Mouse (Mus musculus) midbrain, embryonic 14.5 days (tissue): ENCODE measurements at regions not wholly inside any gene's neighbourhood (a gene's known extent, or its start where the extent isn't known, plus 50 kb on each side); places are given as distances from the start of the nearest gene placed in this dataset.
A peak's percentile ranks its signal among the peaks of the same experiment; 100 is the strongest.

ENCODE experiments used
- ATAC-seq: fragments of 200-750 bp; cut with Nextera tagmentation; 2 replicates; pipeline ENCODE4 v1.8.0; 2017; ENCODE audit warnings: moderate number of reproducible peaks, moderate library complexity; ENCODE audit not compliant: low FRiP score, low TSS enrichment
- DNase-seq: peaks from one replicate; pipeline ENCODE4 v3.0.0-alpha.2; 2015
- H3K27ac ChIP-seq: fragments of 300-500 bp; sonication (generic); replicated peaks from 2 replicates; pipeline ENCODE4 v1.5.1; 2014; ENCODE audit warnings: mild to moderate bottlenecking, low read depth, low read length, moderate library complexity
- H3K27me3 ChIP-seq: fragments of 300-500 bp; sonication (generic); 2 replicates; pipeline ENCODE4 v1.6.1; 2014; ENCODE audit warnings: low read length, control low read depth, mixed read lengths; ENCODE audit not compliant: control insufficient read depth, insufficient read depth
- H3K36me3 ChIP-seq: fragments of 300-500 bp; sonication (generic); 2 replicates; pipeline ENCODE4 v1.6.1; 2014; ENCODE audit warnings: low read length, control low read depth; ENCODE audit not compliant: control insufficient read depth, insufficient read depth
- H3K4me1 ChIP-seq: fragments of 300-500 bp; sonication (generic); 2 replicates; pipeline ENCODE4 v1.6.1; 2014; ENCODE audit warnings: mild to moderate bottlenecking, antibody characterized with exemption, low read length, control low read depth; ENCODE audit not compliant: control insufficient read depth, insufficient read depth
- H3K4me2 ChIP-seq: fragments of 300-500 bp; sonication (generic); 2 replicates; pipeline ENCODE4 v1.6.1; 2014; ENCODE audit warnings: mild to moderate bottlenecking, low read length, moderate library complexity
- H3K4me3 ChIP-seq: fragments of 300-500 bp; sonication (generic); replicated peaks from 2 replicates; pipeline ENCODE4 v1.5.1; 2014; ENCODE audit warnings: low read depth, low read length
- H3K9ac ChIP-seq: fragments of 300-500 bp; sonication (generic); replicated peaks from 2 replicates; pipeline ENCODE4 v1.6.1; 2014; ENCODE audit warnings: mild to moderate bottlenecking, low read length, moderate library complexity
- H3K9me3 ChIP-seq: fragments of 300-500 bp; sonication (generic); 2 replicates; pipeline ENCODE4 v1.6.1; 2016; ENCODE audit warnings: low read length, control low read depth, mixed read lengths; ENCODE audit not compliant: control insufficient read depth
- WGBS: fragments of 180-500 bp; shearing (Covaris S2); extraction: QIAGEN DNeasy Blood & Tissue Kit; methylation state at CpG from one replicate; pipeline ENCODE4 v1.1.7; 2014; 5-methylcytosine and 5-hydroxymethylcytosine counted together

DNA sequence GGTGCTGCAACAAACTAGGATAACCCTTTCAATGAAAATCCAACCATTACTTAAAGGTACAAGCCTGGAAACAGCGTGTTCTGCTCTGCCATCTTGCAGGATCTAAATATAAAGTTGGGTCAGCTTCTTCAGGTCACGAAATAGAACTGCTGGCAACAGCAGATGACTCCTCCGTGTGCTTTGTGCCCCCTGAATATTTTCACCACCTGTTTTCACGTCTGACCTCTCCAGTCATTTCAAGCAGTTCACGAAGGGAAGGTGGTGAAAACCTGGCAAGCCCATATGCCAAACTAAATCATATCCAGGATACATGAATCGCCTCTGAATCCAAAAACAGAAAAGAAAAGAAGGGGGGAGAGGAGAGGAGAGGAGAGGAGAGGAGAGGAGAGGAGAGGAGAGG lies 133.3 kb downstream of the 1190002N15Rik start:
- H3K9me3 ChIP-seq = no peaks in the 10 kb centered on the region
- 87% methylated on average over 6 of the region's 6 CpGs for WGBS
- H3K27ac ChIP-seq = no peak overlapping the region
- H3K4me2 ChIP-seq = no peak overlapping the region
- no peak overlapping the region for H3K4me3 ChIP-seq
- no peaks in the 10 kb centered on the region for H3K27me3 ChIP-seq
- ATAC-seq (no peak), DNase-seq (no peak)
- no peaks in the 10 kb centered on the region for H3K36me3 ChIP-seq
- H3K9ac ChIP-seq = no peak overlapping the region
- H3K4me1 ChIP-seq = no peaks in the 10 kb centered on the region

GRCm38 (mm10) chr9:94400596-94400995 lies 137.3 kb downstream of the 1190002N15Rik start:
- 98% methylated on average over 1 of the region's 1 CpGs for WGBS
- Histone ChIP-seq H3K36me3 (no peaks in the 10 kb centered on the region), H3K9ac (no peak overlapping the region), H3K4me1 (no peaks in the 10 kb centered on the region), H3K4me3 (no peak overlapping the region), H3K9me3 (no peaks in the 10 kb centered on the region), H3K27ac (no peak overlapping the region), H3K27me3 (no peaks in the 10 kb centered on the region), H3K4me2 (no peak overlapping the region)
- ATAC-seq (no peak), DNase-seq (no peak)

- 63% methylated on average over 5 of the region's 5 CpGs for WGBS
- DNase-seq (peak; percentile 23), ATAC-seq (0 out of 2 replicates have a peak, but pooled peaks have one; percentile 31)
- H3K4me3 ChIP-seq = no peak overlapping the region
- no peak overlapping the region for H3K4me2 ChIP-seq
- peak overlapping the region; percentile 46; the same call in 1 of the 2 replicates for H3K27ac ChIP-seq
- no peaks in the 10 kb centered on the region for H3K27me3 ChIP-seq
- no peaks in the 10 kb centered on the region for H3K36me3 ChIP-seq
- H3K9me3 ChIP-seq = no peaks in the 10 kb centered on the region
- no peaks in the 10 kb centered on the region for H3K4me1 ChIP-seq
- no peak overlapping the region for H3K9ac ChIP-seq
Measured at GRCm38 (mm10) chr9:94395215-94395614, 142.7 kb downstream of the 1190002N15Rik start.

DNA sequence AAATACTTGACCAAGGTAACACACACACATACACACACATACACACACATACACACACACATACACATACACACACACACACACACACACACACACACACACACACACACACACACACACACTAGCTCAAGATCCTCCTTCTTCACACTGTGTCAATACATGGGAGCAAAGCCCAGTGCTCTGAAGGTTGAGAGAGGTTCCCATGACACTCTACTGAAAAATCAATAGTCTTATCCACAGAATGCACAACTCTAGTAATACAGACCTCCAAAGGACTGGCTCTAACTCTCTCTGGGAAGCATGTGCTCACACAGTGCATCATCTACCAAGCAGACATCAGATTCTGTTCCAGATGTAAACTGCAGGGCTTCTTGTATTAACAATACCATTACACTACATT lies 151.7 kb downstream of the 1190002N15Rik start:
- no peaks in the 10 kb centered on the region for H3K27me3 ChIP-seq
- no peak overlapping the region for H3K27ac ChIP-seq
- ATAC-seq (no peak), DNase-seq (no peak)
- H3K9ac ChIP-seq = no peak overlapping the region
- no peaks in the 10 kb centered on the region for H3K36me3 ChIP-seq
- no peaks in the 10 kb centered on the region for H3K9me3 ChIP-seq
- H3K4me1 ChIP-seq = no peaks in the 10 kb centered on the region
- H3K4me3 ChIP-seq = no peak overlapping the region
- no peak overlapping the region for H3K4me2 ChIP-seq

DNA sequence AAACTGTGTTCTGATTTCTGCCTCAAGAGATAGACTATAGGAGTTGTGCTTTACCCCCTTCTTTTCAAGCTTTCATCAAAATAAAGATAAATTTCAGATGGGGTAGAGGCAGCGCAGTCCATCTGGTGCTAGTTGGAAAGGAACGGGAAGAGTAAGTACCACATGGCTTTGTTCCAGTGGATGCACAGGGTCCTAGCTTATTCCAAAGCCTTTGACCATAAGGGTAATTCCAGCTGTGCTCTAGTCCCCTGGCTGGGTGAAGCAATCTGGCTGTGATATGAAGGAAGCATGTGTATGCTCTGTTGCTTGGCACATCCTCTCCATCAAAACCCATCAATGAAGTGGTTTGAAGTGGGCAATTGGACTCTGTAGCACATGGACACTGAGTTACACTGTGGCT lies 155.6 kb downstream of the 1190002N15Rik start:
- DNase-seq (no peak), ATAC-seq (no peak)
- H3K9me3 ChIP-seq = no peaks in the 10 kb centered on the region
- H3K9ac ChIP-seq = no peak overlapping the region
- H3K36me3 ChIP-seq = no peaks in the 10 kb centered on the region
- no peak overlapping the region for H3K4me3 ChIP-seq
- 0 out of 2 replicates have a peak, but pooled peaks cover 3% of the 10 kb centered on the region for H3K4me1 ChIP-seq
- WGBS = 91% methylated on average over 2 of the region's 2 CpGs
- H3K27me3 ChIP-seq = no peaks in the 10 kb centered on the region
- H3K4me2 ChIP-seq = no peak overlapping the region
- no peak overlapping the region for H3K27ac ChIP-seq

- Histone ChIP-seq H3K4me3 (no peak overlapping the region), H3K4me2 (no peak overlapping the region), H3K4me1 (0 out of 2 replicates have a peak, but pooled peaks cover 3% of the 10 kb centered on the region), H3K27me3 (no peaks in the 10 kb centered on the region), H3K9ac (no peak overlapping the region), H3K27ac (no peak overlapping the region), H3K9me3 (no peaks in the 10 kb centered on the region), H3K36me3 (no peaks in the 10 kb centered on the region)
- ATAC-seq = no peak
- WGBS = 24% methylated on average over 5 of the region's 5 CpGs
- peak; percentile 56 for DNase-seq
Measured at GRCm38 (mm10) chr9:94378835-94379234, 159.0 kb downstream of the 1190002N15Rik start.

- Histone ChIP-seq H3K4me2 (no peak overlapping the region), H3K36me3 (no peaks in the 10 kb centered on the region), H3K4me3 (no peak overlapping the region), H3K27me3 (no peaks in the 10 kb centered on the region), H3K9me3 (no peaks in the 10 kb centered on the region), H3K4me1 (0 out of 2 replicates have a peak, but pooled peaks cover 3% of the 10 kb centered on the region), H3K9ac (no peak overlapping the region), H3K27ac (0 out of 2 replicates have a peak overlapping the region, but pooled peaks have one; percentile 37)
- WGBS = 73% methylated on average over 6 of the region's 6 CpGs
- ATAC-seq (no peak), DNase-seq (peak; percentile 10)
Measured at GRCm38 (mm10) chr9:94378291-94378690, 159.6 kb downstream of the 1190002N15Rik start.

DNA sequence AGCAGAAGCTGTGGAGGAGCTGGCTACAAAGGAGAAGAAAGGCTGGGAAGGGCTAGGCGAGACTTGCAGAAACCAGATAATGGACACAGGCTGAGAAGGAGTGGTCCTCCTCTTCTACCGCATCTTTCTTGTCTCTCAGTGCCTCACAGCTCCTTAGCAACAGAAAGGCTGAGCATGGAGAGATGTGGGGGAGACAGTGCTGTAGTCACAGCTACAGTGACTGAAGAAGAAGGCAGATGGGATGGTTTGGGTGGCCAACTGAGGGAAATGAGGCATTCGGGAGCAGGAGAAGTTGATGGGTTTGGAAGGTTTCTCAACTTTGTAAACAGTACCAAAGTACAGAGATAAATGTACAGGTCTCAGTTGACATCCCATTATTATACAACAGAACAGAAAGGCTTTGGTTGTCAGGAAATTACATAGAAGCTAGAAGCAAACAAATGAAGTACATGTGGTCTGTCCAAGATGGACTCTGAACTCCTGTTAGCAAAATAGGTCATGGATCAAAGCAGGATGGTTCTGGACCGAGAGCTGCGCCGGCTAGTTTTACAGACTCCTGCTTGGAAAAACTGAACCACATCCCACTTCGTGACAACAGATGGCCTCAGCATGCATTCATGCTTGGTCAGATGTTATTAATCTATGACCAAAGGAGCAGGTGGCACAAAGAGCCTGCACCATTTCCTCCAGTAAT lies 160.4 kb downstream of the 1190002N15Rik start:
- ATAC-seq (no peak), DNase-seq (peak; percentile 28)
- Histone ChIP-seq H3K4me3 (no peak overlapping the region), H3K9ac (no peak overlapping the region), H3K27me3 (no peaks in the 10 kb centered on the region), H3K9me3 (no peaks in the 10 kb centered on the region), H3K4me1 (0 out of 2 replicates have a peak, but pooled peaks cover 3% of the 10 kb centered on the region), H3K36me3 (no peaks in the 10 kb centered on the region), H3K27ac (no peak overlapping the region), H3K4me2 (no peak overlapping the region)
- 68% methylated on average over 7 of the region's 7 CpGs for WGBS

DNA sequence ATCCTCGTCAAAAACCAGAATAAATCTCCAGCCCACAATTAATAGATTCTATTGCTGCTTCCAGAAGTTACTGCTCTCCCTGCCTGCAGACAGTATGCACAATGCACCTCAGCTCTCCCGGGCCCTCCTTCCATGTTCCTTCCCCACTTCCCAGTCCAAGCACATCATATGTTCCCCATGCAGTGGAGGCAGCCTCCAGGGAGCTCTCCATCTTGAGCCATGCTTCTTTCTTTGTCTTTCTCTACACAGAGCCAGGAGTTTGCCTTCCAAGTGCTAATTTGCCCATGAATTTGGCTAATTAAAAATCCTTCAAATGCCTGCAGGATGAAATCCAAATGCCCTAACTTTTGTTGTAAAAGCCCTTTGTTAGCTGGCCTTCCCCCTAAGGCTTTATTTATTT lies 166.9 kb downstream of the 1190002N15Rik start:
- peak; percentile 14 for DNase-seq
- H3K9ac ChIP-seq = no peak overlapping the region
- no peaks in the 10 kb centered on the region for H3K36me3 ChIP-seq
- H3K4me1 ChIP-seq = no peaks in the 10 kb centered on the region
- no peak overlapping the region for H3K4me3 ChIP-seq
- H3K4me2 ChIP-seq = no peak overlapping the region
- H3K9me3 ChIP-seq = no peaks in the 10 kb centered on the region
- ATAC-seq = no peak
- no peak overlapping the region for H3K27ac ChIP-seq
- WGBS = 73% methylated on average over 2 of the region's 2 CpGs
- H3K27me3 ChIP-seq = no peaks in the 10 kb centered on the region
